Mouse (Mus musculus) adrenal gland, postnatal 0 days (tissue): ENCODE results near the gene Fbxo2. TPM values are rescaled to one million over a fixed set of nuclear protein-coding genes. Genes with fewer than 3 reads are reported as not detected.

Experiments
- microRNA-seq: library from miRNA; unstranded; fragments of <30 nt; microRNA quantifications from one replicate; pipeline ENCODE4, GENCODE M21; 2016; ENCODE audit warnings: borderline replicate concordance; ENCODE audit not compliant: insufficient number of aligned reads
- polyA plus RNA-seq: library from polyadenylated mRNA; unstranded; fragments of >200 nt; fragmentation: Nextera tagmentation; extraction: Ambion mirVana; gene quantifications from 2 replicates; pipeline ENCODE4 v1.2.1, GENCODE M21; 2015

Gene Fbxo2
- polyA plus RNA-seq = 2.8 and 3.3 TPM in 2 replicates

DNA sequence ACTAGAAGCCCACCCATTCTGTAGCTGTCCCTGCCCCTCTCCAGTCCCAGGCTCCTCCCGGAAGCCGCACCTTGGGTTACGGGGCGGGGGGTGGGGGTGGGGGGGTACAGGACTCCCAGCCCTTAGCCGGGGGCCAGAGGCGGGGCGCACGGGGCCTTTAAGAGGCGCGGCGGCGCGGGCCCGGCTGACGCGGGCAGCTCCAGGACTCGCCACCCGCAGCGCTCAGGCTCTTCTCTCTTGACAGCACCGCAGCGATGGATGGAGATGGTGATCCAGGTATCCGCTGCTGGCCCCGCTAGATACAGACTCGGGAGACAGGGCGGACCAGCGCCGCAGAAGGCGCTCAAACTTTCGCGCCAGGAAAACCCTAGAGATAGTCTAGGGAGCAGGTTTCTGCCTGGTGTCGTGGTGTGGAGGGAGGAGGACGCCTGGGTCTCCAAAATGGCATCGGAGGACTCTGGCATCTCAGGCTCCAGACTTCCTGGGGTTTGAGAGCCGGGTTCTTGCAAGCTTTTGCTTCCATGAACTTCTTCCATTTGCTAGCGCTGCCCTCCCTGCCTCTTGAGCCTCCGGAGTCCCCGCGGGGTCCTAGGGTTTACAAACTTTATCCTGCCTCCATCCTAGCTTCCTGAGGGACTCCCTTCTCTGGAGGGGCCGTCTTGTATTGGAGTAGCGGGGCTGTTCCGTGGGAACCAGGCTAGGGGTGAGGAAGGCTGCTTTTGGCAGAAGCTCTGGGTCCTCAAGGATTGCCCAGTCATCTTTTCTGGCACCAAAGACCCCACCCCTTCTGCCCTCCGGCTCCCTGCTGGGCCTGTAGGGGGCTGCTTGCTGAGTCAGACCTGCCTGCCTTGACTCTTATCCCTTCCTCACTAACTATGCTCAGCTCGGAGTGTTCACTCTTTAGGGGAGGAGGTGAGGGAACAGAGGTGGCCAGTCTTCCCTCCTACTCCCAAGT, at the start of gene Fbxo2, which contains the start of gene Fbxo44:
Gene Fbxo2 (plus strand): TSS at position 186 of the 955 bp plus-strand sequence.
Gene Fbxo44 (minus strand): TSS at position 47 of the 955 bp plus-strand sequence.

DNA sequence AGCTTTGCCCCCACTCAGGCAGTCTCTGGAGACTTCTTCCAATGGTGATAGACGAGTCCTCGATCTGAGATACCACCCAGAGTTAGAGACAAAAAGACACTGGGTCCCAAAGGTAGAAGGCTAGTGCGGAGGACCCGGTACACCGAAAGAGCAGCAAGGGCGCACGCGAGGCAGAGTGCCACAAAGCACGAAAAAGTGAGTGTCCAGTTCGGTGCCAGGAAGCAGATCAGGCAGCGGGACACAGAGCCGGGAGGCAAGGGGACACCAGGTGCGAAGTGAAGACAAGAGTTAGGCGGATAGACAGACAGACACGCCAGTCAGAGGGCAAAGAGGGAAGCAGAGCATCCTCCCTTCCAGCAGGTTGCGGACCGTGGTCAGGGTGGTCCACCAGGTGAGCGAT, 30.3 kb upstream of the Fbxo2 start, which contains the start of gene Mad2l2:
Gene Mad2l2 (plus strand): TSS at position 252 of the 400 bp plus-strand sequence.

DNA sequence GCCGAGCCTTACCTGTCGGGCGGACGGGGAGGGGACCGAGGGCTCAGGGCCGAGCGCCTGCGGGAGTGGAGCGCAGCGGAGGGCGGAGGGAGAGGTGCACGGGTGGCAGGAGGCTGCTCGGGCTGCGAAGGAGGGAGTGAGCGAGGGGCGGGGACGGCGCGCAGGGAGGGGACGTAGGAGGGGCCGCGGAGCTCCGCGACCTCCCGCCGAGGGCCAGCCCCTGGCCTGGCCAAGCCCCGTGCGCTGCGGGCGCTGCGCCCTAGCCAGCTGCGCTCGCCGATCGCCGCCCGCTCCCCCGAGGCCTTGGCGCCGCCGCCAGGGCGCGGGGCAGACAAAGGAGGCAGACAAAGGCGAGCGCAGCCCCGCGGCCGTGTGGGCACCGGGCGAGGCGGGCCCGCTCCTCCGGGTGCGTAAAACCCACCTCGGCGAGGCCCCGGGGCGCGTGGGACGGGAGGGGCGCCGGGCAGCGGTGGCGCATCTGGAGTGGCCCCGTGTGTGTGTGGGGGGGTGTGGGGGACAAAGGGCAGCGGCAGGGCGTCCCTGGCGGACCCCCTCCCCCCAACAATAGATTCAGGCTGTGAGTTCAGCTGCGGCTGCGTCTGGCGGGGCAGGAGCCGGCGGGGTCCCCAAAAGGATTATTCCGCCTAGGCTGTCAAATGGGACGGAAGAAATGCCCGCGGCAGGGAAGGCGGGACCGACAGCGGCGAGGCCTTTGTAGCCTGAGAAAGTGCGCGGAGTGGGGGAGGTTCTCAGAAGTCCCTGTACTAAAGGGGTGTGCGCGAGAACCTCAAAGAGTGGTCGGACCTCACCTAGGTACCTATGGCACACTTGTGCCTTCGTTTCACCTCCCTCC, 29.6 kb upstream of the Fbxo2 start, which contains the start of gene Draxin:
Gene Draxin (minus strand): TSS at position 138 of the 853 bp plus-strand sequence.

DNA sequence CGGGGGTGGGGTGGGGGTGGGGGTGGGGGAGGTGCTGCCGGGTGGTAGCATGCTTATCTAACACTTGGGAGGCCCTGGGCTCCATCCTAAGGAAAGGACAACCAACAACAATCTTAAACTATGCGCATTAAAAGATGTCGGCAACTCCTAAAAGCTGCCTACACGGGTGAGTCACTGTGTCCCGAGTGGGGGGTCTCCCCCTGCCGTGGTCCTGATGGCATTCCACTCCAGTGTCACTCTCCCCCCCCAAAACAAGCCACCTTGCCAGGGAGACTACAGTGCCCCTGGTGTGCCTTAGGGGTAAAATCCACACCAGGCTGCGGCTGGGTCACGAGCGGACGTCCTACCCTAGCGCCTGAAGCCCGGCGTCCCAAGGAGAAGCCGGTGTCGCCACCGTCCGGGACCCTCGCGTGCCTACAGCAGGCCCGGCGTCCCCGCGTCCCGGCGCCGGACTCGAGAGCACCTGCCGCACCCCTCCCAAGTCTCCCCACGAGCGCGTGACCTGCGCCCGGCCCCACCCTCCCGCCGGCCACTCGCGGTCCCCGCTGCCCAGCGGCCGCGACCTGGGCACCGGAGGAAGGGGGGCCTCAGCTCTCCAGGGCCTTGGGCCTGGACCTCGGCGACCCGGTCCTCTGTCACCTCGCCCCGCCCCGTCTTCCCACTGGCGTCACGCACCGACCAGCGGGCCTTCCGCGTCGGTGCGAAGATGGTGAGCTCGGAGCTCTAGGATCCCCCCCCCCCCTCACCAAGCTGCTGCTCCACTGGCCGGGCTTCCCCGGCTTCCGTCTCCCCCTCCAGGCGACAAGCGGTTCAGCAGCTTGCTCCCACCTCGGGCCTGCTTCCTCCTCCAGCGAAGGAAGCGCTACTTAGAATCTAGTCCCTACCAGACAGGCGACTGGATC, 8.9 kb upstream of the Fbxo2 start, which contains the start of gene Fbxo6:
Gene Fbxo6 (minus strand): TSS at position 874 of the 902 bp plus-strand sequence.

Small RNA genes lying within 50 kb of the gene (microRNA-seq; reads per million reads assigned to microRNA genes)
- not detected for gene Mir7022

Other genes with a start within 250 kb of the Fbxo2 start
- 45.3 and 47.3 TPM in 2 replicates for gene Plod1, start 223.9 kb upstream of the Fbxo2 start, polyA plus RNA-seq
- gene 2510039O18Rik, start 219.7 kb upstream of the Fbxo2 start, polyA plus RNA-seq = 17.3 and 22.2 TPM in 2 replicates
- gene Nppb, start 174.8 kb upstream of the Fbxo2 start, polyA plus RNA-seq = 0.88 and 1.6 TPM in 2 replicates
- gene Nppa, start 159.9 kb upstream of the Fbxo2 start, polyA plus RNA-seq = 0.39 and 2.7 TPM in 2 replicates
- 4.3 and 6.7 TPM in 2 replicates for gene Clcn6, start 121.8 kb upstream of the Fbxo2 start, polyA plus RNA-seq
- gene Mthfr, start 121.5 kb upstream of the Fbxo2 start, polyA plus RNA-seq = 12.0 and 13.9 TPM in 2 replicates
- 37.2 and 77.1 TPM in 2 replicates for gene Agtrap, start 72.6 kb upstream of the Fbxo2 start, polyA plus RNA-seq
- 38.8 and 43.4 TPM in 2 replicates for gene Mad2l2, start 30.2 kb upstream of the Fbxo2 start, polyA plus RNA-seq
- 0.18 and 0.33 TPM in 2 replicates for gene Draxin, start 29.9 kb upstream of the Fbxo2 start, polyA plus RNA-seq
- gene Fbxo6, start 8.5 kb upstream of the Fbxo2 start, polyA plus RNA-seq = 42.3 and 61.0 TPM in 2 replicates
- gene Fbxo44, start 139 bp upstream of the Fbxo2 start, polyA plus RNA-seq = 12.8 and 14.7 TPM in 2 replicates
- 0.12 and 0.30 TPM in 2 replicates for gene Disp3, start 127.3 kb downstream of the Fbxo2 start, polyA plus RNA-seq